In genomic region chr9:4260746-4261090, GRCm38 (mm10) we compare ENCODE assay signal across 9 mouse cellular contexts. TPM values are rescaled to one million over a fixed set of nuclear protein-coding genes. Genes with fewer than 3 reads are reported as not detected.
A peak's percentile ranks its signal among the peaks of the same experiment; 100 is the strongest.
DNase-seq lines count a peak whose midpoint lies in the region; ATAC-seq lines count a peak whose summit lies in the region.
"Had no signal": no experiment of that assay in that cellular context is flagged by ENCODE, and none has a peak within 500 bp of the region (broad histone marks: within the 10 kb centered on the region; RNA-seq: fewer than 3 reads in every experiment).

No protein-coding gene starts in this region.

- H3K9ac ChIP-seq in heart, embryonic 11.5 days (ENCODE audit: low read depth, low read length), result no peak overlapping the region
- no peak overlapping the region for H3K9ac ChIP-seq in forebrain, embryonic 16.5 days (replicated peaks; ENCODE audit: low read depth, low read length)

- H3K36me3 ChIP-seq in heart, embryonic 11.5 days (ENCODE audit: control insufficient read depth, insufficient read depth, low read length), result no peaks in the 10 kb centered on the region
- H3K36me3 ChIP-seq in forebrain, embryonic 16.5 days (ENCODE audit: control insufficient read depth, insufficient read depth), result no peaks in the 10 kb centered on the region
- H3K36me3 ChIP-seq in midbrain, embryonic 10.5 days, result no peaks in the 10 kb centered on the region

- 59% methylated on average over 12 of the region's 12 CpGs for WGBS in heart, embryonic 11.5 days (ENCODE audit: insufficient replicate concordance)
- 74% methylated on average over 12 of the region's 12 CpGs for WGBS in forebrain, embryonic 16.5 days
- WGBS in midbrain, embryonic 10.5 days, result 66% methylated on average over 12 of the region's 12 CpGs

- no peak overlapping the region for H3K4me2 ChIP-seq in heart, embryonic 11.5 days
- H3K4me2 ChIP-seq in forebrain, embryonic 16.5 days (ENCODE audit: low read length), result no peak overlapping the region

- H3K27ac ChIP-seq in heart, embryonic 11.5 days (ENCODE audit: low read depth, low read length), result no peak overlapping the region
- no peak overlapping the region for H3K27ac ChIP-seq in forebrain, embryonic 16.5 days (ENCODE audit: low read length)
- no peak overlapping the region for H3K27ac ChIP-seq in midbrain, embryonic 10.5 days (replicated peaks)

- no peak for DNase-seq in heart, adult 18-20 months
- DNase-seq in ES-CJ7 (ENCODE audit: low read depth, low spot score), result peak; percentile 60
- DNase-seq in midbrain, embryonic 10.5 days (ENCODE audit: low spot score), result no peak
- DNase-seq in adrenal gland, adult (ENCODE audit: inconsistent age in 2 of 2, low spot score in 1 of 2), result no peak
- no peak for DNase-seq in spleen, postnatal 14 days (ENCODE audit: low spot score in 2 of 2)
- DNase-seq: adrenal gland, adult 8-10 months had no signal

- H3K4me1 ChIP-seq in heart, embryonic 11.5 days (ENCODE audit: control insufficient read depth, insufficient read depth, low read length), result no peaks in the 10 kb centered on the region
- no peaks in the 10 kb centered on the region for H3K4me1 ChIP-seq in forebrain, embryonic 16.5 days (replicated peaks; ENCODE audit: control insufficient read depth, insufficient read depth, low read length)
- no peaks in the 10 kb centered on the region for H3K4me1 ChIP-seq in midbrain, embryonic 10.5 days

- peaks cover 14% of the 10 kb centered on the region for H3K9me3 ChIP-seq in heart, embryonic 11.5 days (replicated peaks; ENCODE audit: control insufficient read depth, low read length)
- peaks cover 9% of the 10 kb centered on the region for H3K9me3 ChIP-seq in forebrain, embryonic 16.5 days (ENCODE audit: control insufficient read depth, low read length)
- peaks cover 30% of the 10 kb centered on the region for H3K9me3 ChIP-seq in midbrain, embryonic 10.5 days (replicated peaks)

- H3K27me3 ChIP-seq in heart, embryonic 11.5 days (ENCODE audit: control insufficient read depth, insufficient read depth, low read length), result no peaks in the 10 kb centered on the region
- no peaks in the 10 kb centered on the region for H3K27me3 ChIP-seq in forebrain, embryonic 16.5 days (replicated peaks; ENCODE audit: control insufficient read depth, insufficient read depth, low read length)
- no peaks in the 10 kb centered on the region for H3K27me3 ChIP-seq in midbrain, embryonic 10.5 days (ENCODE audit: low read depth, poor library complexity, severe bottlenecking)

- H3K4me3 ChIP-seq in heart, embryonic 11.5 days (ENCODE audit: low read depth, low read length), result peak overlapping the region; percentile 16
- peak overlapping the region; percentile 31 for H3K4me3 ChIP-seq in forebrain, embryonic 16.5 days (replicated peaks; ENCODE audit: low read length)
- H3K4me3 ChIP-seq in midbrain, embryonic 10.5 days, result peak overlapping the region; percentile 42

- ATAC-seq in heart, embryonic 11.5 days (replicated peaks; ENCODE audit: insufficient number of reproducible peaks, low FRiP score, low TSS enrichment), result no peak
- ATAC-seq in forebrain, embryonic 16.5 days, result no peak
- ATAC-seq in megakaryocyte-erythroid progenitor cell, adult 5-6 weeks (replicated peaks; ENCODE audit: low FRiP score, low TSS enrichment, poor library complexity, severe bottlenecking), result no peak

RNA-seq across cellular contexts. Expression of gene Aasdhppt, which starts 48.6 kb away (rescaled TPM):
- 29.0 and 30.7 TPM in 2 replicates for polyA plus RNA-seq in heart, embryonic 11.5 days (2014; fragmentation: Nextera tagmentation; extraction: Ambion mirVana)
- total RNA-seq in heart, adult 18-20 months (2021), result 10 to 100 TPM; 19.9 to 21.2 TPM
- polyA plus RNA-seq in forebrain, embryonic 16.5 days (2015; fragmentation: Nextera tagmentation; extraction: Ambion mirVana), result 35.7 and 40.8 TPM in 2 replicates
- polyA plus RNA-seq in midbrain, embryonic 10.5 days (2016; fragmentation: Nextera tagmentation; extraction: Ambion mirVana), result 25.2 and 28.4 TPM in 2 replicates
- total RNA-seq in megakaryocyte-erythroid progenitor cell, adult 5-6 weeks (2014; fragmentation: Nextera tagmentation), result 39.4 and 39.9 TPM in 2 replicates
- 38.5 and 40.7 TPM in 2 replicates for total RNA-seq in megakaryocyte-erythroid progenitor cell, adult 5-6 weeks (2017)

RNA-seq across cellular contexts. Expression of gene Kbtbd3, which starts 48.9 kb away (rescaled TPM):
- polyA plus RNA-seq in heart, embryonic 11.5 days (2014; fragmentation: Nextera tagmentation; extraction: Ambion mirVana), result 6.4 and 7.9 TPM in 2 replicates
- 1 to 10 TPM; 8.1 to 8.8 TPM for total RNA-seq in heart, adult 18-20 months (2021)
- polyA plus RNA-seq in forebrain, embryonic 16.5 days (2015; fragmentation: Nextera tagmentation; extraction: Ambion mirVana), result 9.5 and 9.9 TPM in 2 replicates
- 6.4 and 6.6 TPM in 2 replicates for polyA plus RNA-seq in midbrain, embryonic 10.5 days (2016; fragmentation: Nextera tagmentation; extraction: Ambion mirVana)
- 2.5 and 5.0 TPM in 2 replicates for total RNA-seq in megakaryocyte-erythroid progenitor cell, adult 5-6 weeks (2014; fragmentation: Nextera tagmentation)
- total RNA-seq in megakaryocyte-erythroid progenitor cell, adult 5-6 weeks (2017), result 1.6 and 4.8 TPM in 2 replicates
